Mouse (Mus musculus): ENCODE data around the gene Cdc6.

- TF ChIP-seq CTCF (IDR thresholded peaks at IDR 0.05; ENCODE audit: control insufficient read depth, insufficient read depth, insufficient read length) (no peak), MAX (IDR thresholded peaks at IDR 0.05) (no peak), MYOG (IDR thresholded peaks at IDR 0.05; ENCODE audit: control insufficient read depth, extremely low read depth, insufficient read length) (no peak), USF1 (IDR thresholded peaks at IDR 0.05; ENCODE audit: low read depth) (no peak), MYOD1 (IDR thresholded peaks at IDR 0.05; ENCODE audit: control insufficient read depth, insufficient read length, low read depth) (no peak), FOSL1 (IDR thresholded peaks at IDR 0.05; ENCODE audit: insufficient read depth, low read length, poor library complexity, severe bottlenecking) (no peak)
Observed at GRCm38 (mm10) chr11:98949958-98950460, 42.4 kb downstream of the Cdc6 start.
